Mouse (Mus musculus) lung, postnatal 0 days (tissue): ENCODE data around the gene Cct4. TPM values are rescaled to one million over a fixed set of nuclear protein-coding genes. Genes with fewer than 3 reads are reported as not detected.

ENCODE experiments used
- ATAC-seq: fragments of 200-750 bp; cut with Nextera tagmentation; 2 replicates; pipeline ENCODE4 v1.8.0; 2017; ENCODE audit warnings: moderate library complexity
- DNase-seq: peaks from one replicate; pipeline ENCODE4 v3.0.0-alpha.2; 2016; ENCODE audit warnings: low spot score
- H3K27ac ChIP-seq: fragments of 300-500 bp; sonication (generic); 2 replicates; pipeline ENCODE4 v1.5.1; 2014; ENCODE audit warnings: antibody characterized with exemption, mild to moderate bottlenecking, low read length, mixed read lengths
- H3K27me3 ChIP-seq: fragments of 300-500 bp; sonication (generic); replicated peaks from 2 replicates; pipeline ENCODE4 v1.6.1; 2014; ENCODE audit warnings: low read length, mixed read lengths; ENCODE audit not compliant: insufficient read depth
- H3K36me3 ChIP-seq: fragments of 300-500 bp; sonication (generic); 2 replicates; pipeline ENCODE4 v1.6.1; 2014; ENCODE audit warnings: low read length, mixed read lengths; ENCODE audit not compliant: insufficient read depth
- H3K4me1 ChIP-seq: fragments of 300-500 bp; sonication (generic); 2 replicates; pipeline ENCODE4 v1.6.1; 2014; ENCODE audit warnings: antibody characterized with exemption, low read depth, low read length, mixed read lengths; ENCODE audit not compliant: insufficient read depth
- H3K4me2 ChIP-seq: fragments of 300-500 bp; sonication (generic); replicated peaks from 2 replicates; pipeline ENCODE4 v1.6.1; 2014; ENCODE audit warnings: low read depth, mild to moderate bottlenecking, low read length, moderate library complexity, mixed read lengths
- H3K4me3 ChIP-seq: fragments of 300-500 bp; sonication (generic); 2 replicates; pipeline ENCODE4 v1.5.1; 2014; ENCODE audit warnings: low read depth, low read length
- H3K9ac ChIP-seq: fragments of 300-500 bp; sonication (generic); replicated peaks from 2 replicates; pipeline ENCODE4 v1.6.1; 2014; ENCODE audit warnings: low read depth, mild to moderate bottlenecking
- H3K9me3 ChIP-seq: fragments of 300-500 bp; sonication (generic); 2 replicates; pipeline ENCODE4 v1.6.1; 2016; ENCODE audit warnings: low read length, mixed read lengths
- CTCF ChIP-seq: IDR thresholded peaks from 2 replicates; pipeline ENCODE4 v1.5.1; 2016; ENCODE audit warnings: antibody characterized with exemption, mild to moderate bottlenecking
- EP300 ChIP-seq: IDR thresholded peaks from 2 replicates; pipeline ENCODE4 v1.6.1; 2016; ENCODE audit warnings: antibody characterized with exemption, mild to moderate bottlenecking, control low read depth
- WGBS: fragments of 180-500 bp; shearing (Covaris S2); extraction: QIAGEN DNeasy Blood & Tissue Kit; methylation state at CpG from one replicate; pipeline ENCODE4 v1.1.7; 2014; 5-methylcytosine and 5-hydroxymethylcytosine counted together
- polyA plus RNA-seq: library from polyadenylated mRNA; unstranded; fragments of >200 nt; fragmentation: Nextera tagmentation; extraction: Ambion mirVana; gene quantifications from 2 replicates; pipeline ENCODE4 v1.2.1, GENCODE M21; 2015

Cct4 gene
- polyA plus RNA-seq, 1 experiment from 2014 or later: 140 TPM

- Histone ChIP-seq H3K4me1 (peaks cover 12% of the 10 kb centered on the region; the same call in 1 of the 2 replicates), H3K4me2 (peak overlapping the region; percentile 73), H3K4me3 (peak overlapping the region; percentile 73), H3K9me3 (no peaks in the 10 kb centered on the region), H3K27ac (peak overlapping the region; percentile 91), H3K36me3 (peaks cover 4% of the 10 kb centered on the region; the same call in 1 of the 2 replicates), H3K9ac (0 out of 2 replicates have a peak overlapping the region, but pooled peaks have one; percentile 73), H3K27me3 (no peaks in the 10 kb centered on the region)
- 56% methylated on average over 1 of the region's 1 CpGs for WGBS
- TF ChIP-seq CTCF (no peak), EP300 (no peak)
- DNase-seq (no peak), ATAC-seq (no peak)
These were observed 533 bp upstream of the Cct4 start for GRCm38 (mm10) chr11:22989786-22990185.

- no peaks in the 10 kb centered on the region for H3K27me3 ChIP-seq
- peaks cover 12% of the 10 kb centered on the region; the same call in 1 of the 2 replicates for H3K4me1 ChIP-seq
- peaks cover 13% of the 10 kb centered on the region; the same call in 1 of the 2 replicates for H3K36me3 ChIP-seq
- H3K4me3 ChIP-seq: peak overlapping the region; percentile 73
- WGBS: 5% methylated on average over 14 of the region's 14 CpGs
- peak overlapping the region; percentile 73 for H3K9ac ChIP-seq
- H3K27ac ChIP-seq: peak overlapping the region; percentile 91; the same call in 1 of the 2 replicates
- peak overlapping the region; percentile 73 for H3K4me2 ChIP-seq
- no peak for TF ChIP-seq EP300
- TF ChIP-seq CTCF: no peak
- ATAC-seq: no peak
- DNase-seq: peak; percentile 23
- H3K9me3 ChIP-seq: no peaks in the 10 kb centered on the region
These were observed 1.0 kb downstream of the Cct4 start for GRCm38 (mm10) chr11:22991218-22991835.

GRCm38 (mm10) chr11:22994271-22994670 lies 4.0 kb downstream of the Cct4 start:
- Histone ChIP-seq H3K9ac (no peak overlapping the region), H3K36me3 (peaks cover 27% of the 10 kb centered on the region; the same call in 1 of the 2 replicates), H3K4me2 (no peak overlapping the region), H3K4me3 (no peak overlapping the region), H3K27me3 (no peaks in the 10 kb centered on the region), H3K27ac (no peak overlapping the region), H3K9me3 (no peaks in the 10 kb centered on the region), H3K4me1 (peaks cover 12% of the 10 kb centered on the region; the same call in 1 of the 2 replicates)
- no peak for TF ChIP-seq CTCF
- TF ChIP-seq EP300: no peak
- 72% methylated on average over 2 of the region's 2 CpGs for WGBS
- no peak for ATAC-seq
- peak; percentile 25 for DNase-seq

- WGBS: 93% methylated on average over 4 of the region's 4 CpGs
- Histone ChIP-seq H3K4me3 (no peak overlapping the region), H3K9ac (no peak overlapping the region), H3K4me2 (no peak overlapping the region), H3K27me3 (no peaks in the 10 kb centered on the region), H3K36me3 (peaks cover 36% of the 10 kb centered on the region), H3K27ac (no peak overlapping the region), H3K9me3 (no peaks in the 10 kb centered on the region), H3K4me1 (peaks cover 12% of the 10 kb centered on the region; the same call in 1 of the 2 replicates)
- TF ChIP-seq EP300 (no peak), CTCF (no peak)
- DNase-seq: no peak
- no peak for ATAC-seq
These were observed 5.1 kb downstream of the Cct4 start for GRCm38 (mm10) chr11:22995461-22995860.

- Histone ChIP-seq H3K4me1 (no peaks in the 10 kb centered on the region), H3K27ac (no peak overlapping the region), H3K9ac (no peak overlapping the region), H3K4me3 (no peak overlapping the region), H3K4me2 (no peak overlapping the region), H3K27me3 (no peaks in the 10 kb centered on the region), H3K36me3 (peaks cover 54% of the 10 kb centered on the region), H3K9me3 (no peaks in the 10 kb centered on the region)
- ATAC-seq (no peak), DNase-seq (no peak)
- TF ChIP-seq EP300 (no peak), CTCF (no peak)
- 76% methylated on average over 1 of the region's 1 CpGs for WGBS
These were observed 8.0 kb downstream of the Cct4 start for GRCm38 (mm10) chr11:22998308-22998707.

DNA sequence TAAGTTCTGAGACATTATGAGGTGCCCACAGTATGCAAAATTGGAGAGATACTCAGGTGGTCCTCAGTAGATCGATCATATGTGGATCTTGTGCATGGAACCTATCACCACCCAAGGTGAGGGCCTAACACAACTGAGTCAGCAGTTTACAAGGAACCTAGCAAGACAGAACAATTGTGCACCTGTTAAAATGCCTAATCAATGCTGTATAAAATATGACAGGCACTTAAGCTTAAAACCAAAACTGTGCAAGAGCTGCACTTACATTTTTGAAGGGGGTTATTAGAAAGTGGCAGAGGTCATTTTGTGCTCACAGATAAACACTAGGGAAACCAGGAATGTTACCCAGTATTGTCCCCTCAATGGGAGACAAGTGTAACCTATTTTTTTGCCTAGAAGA lies 15.0 kb downstream of the Cct4 start:
- Histone ChIP-seq H3K27me3 (no peaks in the 10 kb centered on the region), H3K4me2 (no peak overlapping the region), H3K36me3 (peaks cover 29% of the 10 kb centered on the region), H3K4me3 (no peak overlapping the region), H3K9me3 (no peaks in the 10 kb centered on the region), H3K9ac (no peak overlapping the region), H3K27ac (no peak overlapping the region), H3K4me1 (no peaks in the 10 kb centered on the region)
- 91% methylated on average over 1 of the region's 1 CpGs for WGBS
- no peak for DNase-seq
- no peak for TF ChIP-seq EP300
- ATAC-seq: no peak

GRCm38 (mm10) chr11:23007166-23007480 lies 16.8 kb downstream of the Cct4 start:
- WGBS: 6% methylated on average over 6 of the region's 6 CpGs
- Histone ChIP-seq H3K27me3 (no peaks in the 10 kb centered on the region), H3K4me3 (peak overlapping the region; percentile 60), H3K27ac (no peak overlapping the region), H3K4me1 (no peaks in the 10 kb centered on the region), H3K36me3 (peaks cover 16% of the 10 kb centered on the region), H3K9me3 (no peaks in the 10 kb centered on the region), H3K4me2 (peak overlapping the region; percentile 87), H3K9ac (no peak overlapping the region)
- DNase-seq: no peak
- ATAC-seq: peak; percentile 3; the same call in 1 of the 2 replicates
- no peak for TF ChIP-seq EP300
- no peak for TF ChIP-seq CTCF
